In the genomic region with DNA sequence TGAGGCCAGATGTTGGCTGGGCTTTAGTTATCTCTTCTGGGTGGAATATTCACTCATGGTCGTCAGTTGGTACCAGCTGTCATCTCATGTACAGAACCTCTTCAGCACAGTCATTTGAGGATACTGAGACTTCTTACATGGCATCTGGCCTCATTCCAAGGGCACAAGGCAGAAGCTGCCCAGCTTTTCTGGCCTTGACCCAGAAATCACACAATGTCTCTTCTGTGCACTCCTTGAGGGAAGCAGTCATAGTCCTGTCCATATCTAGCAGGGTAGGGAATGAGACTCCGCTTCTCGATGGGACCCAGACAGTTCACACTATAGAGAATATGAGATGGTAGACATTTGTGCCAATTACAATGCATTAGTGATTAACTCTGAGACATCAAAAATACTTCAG, we compare ENCODE assay signal across 15 mouse cellular contexts. TPM values are rescaled to one million over a fixed set of nuclear protein-coding genes. Genes with fewer than 3 reads are reported as not detected.
DNase-seq lines count a peak whose midpoint lies in the region.
"Had no signal": no experiment of that assay in that cellular context is flagged by ENCODE, and none has a peak within 500 bp of the region (broad histone marks: within the 10 kb centered on the region; RNA-seq: fewer than 3 reads in every experiment).

No protein-coding gene starts in this region.

- H3K36me3 ChIP-seq in limb, embryonic 10.5 days = no peaks in the 10 kb centered on the region
- H3K36me3 ChIP-seq: liver, embryonic 13.5 days; neural tube, embryonic 13.5 days had no signal

- 0 out of 2 replicates have a peak, but pooled peaks cover 7% of the 10 kb centered on the region for H3K27me3 ChIP-seq in limb, embryonic 10.5 days (ENCODE audit: low read depth, poor library complexity, severe bottlenecking)
- H3K27me3 ChIP-seq: liver, embryonic 13.5 days had no signal

- DNase-seq in cerebellum, postnatal 14 days = peak; percentile 39 to 51
- no peak for DNase-seq in cerebellum, adult 9-10 months
- peak; percentile 24 to 29 for DNase-seq in kidney, postnatal 36 days
- no peak for DNase-seq in kidney, postnatal 10 days
- DNase-seq in right cerebral cortex, postnatal 10 days (ENCODE audit: low spot score in 2 of 2) = peak; percentile 62 to 68
- no peak for DNase-seq in right cerebral cortex, postnatal 36 days (ENCODE audit: low spot score in 2 of 2)
- DNase-seq in neural tube, embryonic 10.5 days (ENCODE audit: extremely low spot score, low spot score) = no peak
- no peak for DNase-seq in limb, embryonic 10.5 days (ENCODE audit: low spot score)
- DNase-seq: forebrain, postnatal 0 days; kidney, adult 2 months; liver, embryonic 13.5 days; lung, postnatal 4 days; midbrain, embryonic 14.5 days; thymus, adult 2 months had no signal

- H3K4me1 ChIP-seq in limb, embryonic 10.5 days = peaks cover 16% of the 10 kb centered on the region

- no peak overlapping the region for H3K27ac ChIP-seq in limb, embryonic 10.5 days
- H3K27ac ChIP-seq: liver, embryonic 13.5 days; neural tube, embryonic 13.5 days had no signal

- no peak overlapping the region for H3K4me3 ChIP-seq in limb, embryonic 10.5 days
- H3K4me3 ChIP-seq: liver, embryonic 13.5 days; neural tube, embryonic 13.5 days had no signal

- H3K9me3 ChIP-seq in limb, embryonic 10.5 days (replicated peaks) = no peaks in the 10 kb centered on the region
- H3K9me3 ChIP-seq: liver, embryonic 13.5 days; neural tube, embryonic 13.5 days had no signal

- WGBS in limb, embryonic 10.5 days = 88% methylated on average over 3 of the region's 3 CpGs

RNA-seq across cellular contexts. Expression of a gene that starts 15.5 kb away (rescaled TPM):
- polyA plus RNA-seq in limb, embryonic 10.5 days (2016; fragmentation: Nextera tagmentation; extraction: Ambion mirVana) = 17.2 and 17.4 TPM in 2 replicates

RNA-seq across cellular contexts. Expression of a gene that starts 58.0 kb away (rescaled TPM):
- 1.9 and 4.2 TPM in 2 replicates for polyA plus RNA-seq in limb, embryonic 10.5 days (2016; fragmentation: Nextera tagmentation; extraction: Ambion mirVana)

Comparison
In these comparisons a context has a peak if more than half of its experiments do, and no peak if none do; other contexts are left out.
1. DNase-seq: peak in cerebellum, postnatal 14 days (2 of 2), kidney, postnatal 36 days (2 of 2) and right cerebral cortex, postnatal 10 days (2 of 2); none in cerebellum, adult 9-10 months (single experiment), kidney, postnatal 10 days (single experiment), right cerebral cortex, postnatal 36 days (0 of 2), neural tube, embryonic 10.5 days (single experiment) and limb, embryonic 10.5 days (single experiment).